Mouse (Mus musculus) liver, postnatal 0 days (tissue): ENCODE measurements at regions not wholly inside any gene's neighbourhood (a gene's known extent, or its start where the extent isn't known, plus 50 kb on each side); places are given as distances from the start of the nearest gene placed in this dataset.

ENCODE experiments used
- CTCF ChIP-seq: sonication (generic); IDR thresholded peaks from 2 replicates; pipeline ENCODE4 v1.5.1; 2016; ENCODE audit warnings: antibody characterized with exemption, low read depth
- EP300 ChIP-seq: IDR thresholded peaks from 2 replicates; pipeline ENCODE4 v1.6.1; 2016; ENCODE audit warnings: antibody characterized with exemption, low read depth, mild to moderate bottlenecking

GRCm38 (mm10) chr3:60798862-60799261 lies 203.7 kb upstream of the P2ry1 start:
- no peak for TF ChIP-seq CTCF
- TF ChIP-seq EP300 = no peak
